Mouse (Mus musculus): Measurements from ENCODE around the gene Ankle1. TPM values are rescaled to one million over a fixed set of nuclear protein-coding genes. Genes with fewer than 3 reads are reported as not detected.

The Ankle1 gene
- polyA plus RNA-seq, 1 experiment from 2014 or later, result 44.4 TPM

GRCm38 (mm10) chr8:71383860-71384259 is 21.9 kb upstream of the Ankle1 start:
- WGBS, result 42% methylated on average over 3 of the region's 3 CpGs
- ATAC-seq (ENCODE audit: insufficient number of reproducible peaks, insufficient read depth, low FRiP score, low TSS enrichment, low read depth), result no peak
- H3K4me2 ChIP-seq, result no peak overlapping the region
- H3K4me3 ChIP-seq, result no peak overlapping the region
- no peaks in the 10 kb centered on the region for H3K36me3 ChIP-seq
- H3K27me3 ChIP-seq, result no peaks in the 10 kb centered on the region
- no peak overlapping the region for H3K9ac ChIP-seq
- H3K4me1 ChIP-seq, result peaks cover 35% of the 10 kb centered on the region
- H3K27ac ChIP-seq, result no peak overlapping the region
- H3K9me3 ChIP-seq, result no peaks in the 10 kb centered on the region; the same call in 1 of the 2 replicates

- H3K4me1 ChIP-seq, result peaks cover 20% of the 10 kb centered on the region
- no peaks in the 10 kb centered on the region for H3K27me3 ChIP-seq
- H3K27ac ChIP-seq, result no peak overlapping the region
- H3K36me3 ChIP-seq, result no peaks in the 10 kb centered on the region
- WGBS, result 76% methylated on average over 12 of the region's 12 CpGs
- no peak overlapping the region for H3K4me3 ChIP-seq
- no peaks in the 10 kb centered on the region; the same call in 1 of the 2 replicates for H3K9me3 ChIP-seq
- no peak overlapping the region for H3K4me2 ChIP-seq
- no peak for ATAC-seq (ENCODE audit: insufficient number of reproducible peaks, insufficient read depth, low FRiP score, low TSS enrichment, low read depth)
- H3K9ac ChIP-seq, result no peak overlapping the region
Measured at GRCm38 (mm10) chr8:71385212-71385835, 20.5 kb upstream of the Ankle1 start.

- Histone ChIP-seq H3K36me3 (no peaks in the 10 kb centered on the region), H3K9ac (no peak overlapping the region), H3K4me1 (peaks cover 3% of the 10 kb centered on the region), H3K4me2 (no peak overlapping the region), H3K27ac (no peak overlapping the region), H3K27me3 (no peaks in the 10 kb centered on the region), H3K4me3 (no peak overlapping the region), H3K9me3 (no peaks in the 10 kb centered on the region; the same call in 1 of the 2 replicates)
- WGBS, result 64% methylated on average over 1 of the region's 1 CpGs
- no peak for ATAC-seq (ENCODE audit: insufficient number of reproducible peaks, insufficient read depth, low FRiP score, low TSS enrichment, low read depth)
Measured at GRCm38 (mm10) chr8:71388267-71388666, 17.5 kb upstream of the Ankle1 start.

- Histone ChIP-seq H3K4me1 (no peaks in the 10 kb centered on the region; the same call in 1 of the 2 replicates), H3K4me3 (no peak overlapping the region), H3K9ac (no peak overlapping the region), H3K9me3 (no peaks in the 10 kb centered on the region), H3K36me3 (no peaks in the 10 kb centered on the region), H3K27me3 (no peaks in the 10 kb centered on the region), H3K27ac (no peak overlapping the region), H3K4me2 (no peak overlapping the region)
- ATAC-seq (ENCODE audit: insufficient number of reproducible peaks, insufficient read depth, low FRiP score, low TSS enrichment, low read depth), result no peak
- WGBS, result 89% methylated on average over 2 of the region's 2 CpGs
Measured at GRCm38 (mm10) chr8:71391696-71392095, 14.1 kb upstream of the Ankle1 start.

- Histone ChIP-seq H3K9me3 (no peaks in the 10 kb centered on the region), H3K36me3 (no peaks in the 10 kb centered on the region), H3K4me3 (no peak overlapping the region), H3K27me3 (no peaks in the 10 kb centered on the region), H3K4me1 (peaks cover 2% of the 10 kb centered on the region), H3K9ac (no peak overlapping the region), H3K27ac (no peak overlapping the region), H3K4me2 (no peak overlapping the region)
- ATAC-seq (ENCODE audit: insufficient number of reproducible peaks, insufficient read depth, low FRiP score, low TSS enrichment, low read depth), result no peak
- WGBS, result 70% methylated on average over 5 of the region's 5 CpGs
Measured at GRCm38 (mm10) chr8:71392391-71392790, 13.4 kb upstream of the Ankle1 start.

- no peaks in the 10 kb centered on the region for H3K9me3 ChIP-seq
- H3K27ac ChIP-seq, result no peak overlapping the region
- H3K36me3 ChIP-seq, result no peaks in the 10 kb centered on the region
- peak overlapping the region; percentile 35 for H3K4me2 ChIP-seq
- no peaks in the 10 kb centered on the region for H3K27me3 ChIP-seq
- no peak overlapping the region for H3K9ac ChIP-seq
- H3K4me3 ChIP-seq, result 0 out of 2 replicates have a peak overlapping the region, but pooled peaks have one; percentile 11
- peaks cover 7% of the 10 kb centered on the region for H3K4me1 ChIP-seq
- ATAC-seq (ENCODE audit: insufficient number of reproducible peaks, insufficient read depth, low FRiP score, low TSS enrichment, low read depth), result no peak
- 5% methylated on average over 3 of the region's 3 CpGs for WGBS
Measured at GRCm38 (mm10) chr8:71392871-71393270, 12.9 kb upstream of the Ankle1 start.

- no peak for ATAC-seq (ENCODE audit: insufficient number of reproducible peaks, insufficient read depth, low FRiP score, low TSS enrichment, low read depth)
- WGBS, result 84% methylated on average over 7 of the region's 7 CpGs
- 0 out of 2 replicates have a peak overlapping the region, but pooled peaks have one; percentile 11 for H3K9ac ChIP-seq
- H3K9me3 ChIP-seq, result no peaks in the 10 kb centered on the region
- peak overlapping the region; percentile 11 for H3K4me2 ChIP-seq
- H3K4me3 ChIP-seq, result peak overlapping the region; percentile 6; the same call in 1 of the 2 replicates
- H3K36me3 ChIP-seq, result peaks cover 13% of the 10 kb centered on the region
- H3K27me3 ChIP-seq, result no peaks in the 10 kb centered on the region
- H3K27ac ChIP-seq, result no peak overlapping the region
- H3K4me1 ChIP-seq, result peaks cover 8% of the 10 kb centered on the region
Measured at GRCm38 (mm10) chr8:71394481-71394880, 11.3 kb upstream of the Ankle1 start.

GRCm38 (mm10) chr8:71395071-71395470 is 10.7 kb upstream of the Ankle1 start:
- H3K27me3 ChIP-seq, result no peaks in the 10 kb centered on the region
- no peak overlapping the region for H3K4me3 ChIP-seq
- no peak overlapping the region for H3K9ac ChIP-seq
- no peaks in the 10 kb centered on the region for H3K9me3 ChIP-seq
- 82% methylated on average over 10 of the region's 10 CpGs for WGBS
- H3K4me2 ChIP-seq, result 0 out of 2 replicates have a peak overlapping the region, but pooled peaks have one; percentile 11
- H3K4me1 ChIP-seq, result peaks cover 8% of the 10 kb centered on the region
- H3K36me3 ChIP-seq, result peaks cover 18% of the 10 kb centered on the region
- ATAC-seq (ENCODE audit: insufficient number of reproducible peaks, insufficient read depth, low FRiP score, low TSS enrichment, low read depth), result no peak
- no peak overlapping the region for H3K27ac ChIP-seq

GRCm38 (mm10) chr8:71395629-71396028 is 10.2 kb upstream of the Ankle1 start, which contains the start of gene Ushbp1:
Gene Ushbp1, minus strand, starts transcription at chr8:71395802.
- peak within 1 kb of the TSS; percentile 92 for H3K4me2 ChIP-seq
- no peak for ATAC-seq (ENCODE audit: insufficient number of reproducible peaks, insufficient read depth, low FRiP score, low TSS enrichment, low read depth)
- peak within 1 kb of the TSS; percentile 66 for H3K27ac ChIP-seq
- no peaks in the 10 kb centered on the region for H3K9me3 ChIP-seq
- no peaks in the 10 kb centered on the region for H3K27me3 ChIP-seq
- peaks cover 21% of the 10 kb centered on the region for H3K36me3 ChIP-seq
- WGBS, result 85% methylated on average over 9 of the region's 9 CpGs
- H3K9ac ChIP-seq, result peak within 1 kb of the TSS; percentile 84; the same call in 1 of the 2 replicates
- peaks cover 8% of the 10 kb centered on the region for H3K4me1 ChIP-seq
- peak within 1 kb of the TSS; percentile 81 for H3K4me3 ChIP-seq

GRCm38 (mm10) chr8:71396639-71397305 is 9.0 kb upstream of the Ankle1 start, which contains the start of gene Babam1:
Gene Babam1, plus strand, starts transcription at chr8:71396861.
- Histone ChIP-seq H3K27ac (peak within 1 kb of the TSS; percentile 66), H3K27me3 (no peaks in the 10 kb centered on the region), H3K4me2 (peak within 1 kb of the TSS; percentile 92), H3K4me3 (peak within 1 kb of the TSS; percentile 81), H3K9me3 (no peaks in the 10 kb centered on the region), H3K36me3 (peaks cover 25% of the 10 kb centered on the region), H3K4me1 (peaks cover 8% of the 10 kb centered on the region), H3K9ac (peak within 1 kb of the TSS; percentile 84)
- ATAC-seq (ENCODE audit: insufficient number of reproducible peaks, insufficient read depth, low FRiP score, low TSS enrichment, low read depth), result peak; percentile 93
- WGBS, result 1% methylated on average over 34 of the region's 34 CpGs

GRCm38 (mm10) chr8:71397701-71398100 is 8.1 kb upstream of the Ankle1 start:
- WGBS, result 88% methylated on average over 12 of the region's 12 CpGs
- H3K9me3 ChIP-seq, result no peaks in the 10 kb centered on the region
- H3K36me3 ChIP-seq, result peaks cover 25% of the 10 kb centered on the region
- peak overlapping the region; percentile 92 for H3K4me2 ChIP-seq
- no peaks in the 10 kb centered on the region for H3K27me3 ChIP-seq
- peak overlapping the region; percentile 81 for H3K4me3 ChIP-seq
- no peak overlapping the region for H3K27ac ChIP-seq
- no peak for ATAC-seq (ENCODE audit: insufficient number of reproducible peaks, insufficient read depth, low FRiP score, low TSS enrichment, low read depth)
- peak overlapping the region; percentile 84 for H3K9ac ChIP-seq
- H3K4me1 ChIP-seq, result peaks cover 8% of the 10 kb centered on the region

- Histone ChIP-seq H3K36me3 (peaks cover 36% of the 10 kb centered on the region), H3K4me3 (no peak overlapping the region), H3K9ac (no peak overlapping the region), H3K27me3 (no peaks in the 10 kb centered on the region), H3K4me1 (peaks cover 13% of the 10 kb centered on the region), H3K4me2 (no peak overlapping the region), H3K9me3 (no peaks in the 10 kb centered on the region), H3K27ac (no peak overlapping the region)
- WGBS, result 89% methylated on average over 2 of the region's 2 CpGs
- ATAC-seq (ENCODE audit: insufficient number of reproducible peaks, insufficient read depth, low FRiP score, low TSS enrichment, low read depth), result no peak
Measured at GRCm38 (mm10) chr8:71400826-71401225, 5.0 kb upstream of the Ankle1 start.

All from embryonic facial prominence, embryonic 13.5 days (tissue).